Mouse (Mus musculus) midbrain, embryonic 10.5 days (tissue): ENCODE results near the gene Gfy. TPM values are rescaled to one million over a fixed set of nuclear protein-coding genes. Genes with fewer than 3 reads are reported as not detected.
A peak's percentile ranks its signal among the peaks of the same experiment; 100 is the strongest.

ENCODE experiments used
- DNase-seq: peaks from one replicate; pipeline ENCODE4 v3.0.0-alpha.2; 2017; ENCODE audit warnings: low spot score
- H3K27ac ChIP-seq: fragments of 300-500 bp; sonication (generic); replicated peaks from 2 replicates; pipeline ENCODE4 v1.5.1; 2016; ENCODE audit warnings: mild to moderate bottlenecking
- H3K27me3 ChIP-seq: fragments of 300-500 bp; sonication (generic); 2 replicates; pipeline ENCODE4 v1.6.1; 2016; ENCODE audit warnings: low read depth, mild to moderate bottlenecking; ENCODE audit not compliant: poor library complexity, severe bottlenecking
- H3K36me3 ChIP-seq: fragments of 300-500 bp; sonication (generic); 2 replicates; pipeline ENCODE4 v1.6.1; 2016; ENCODE audit warnings: mild to moderate bottlenecking, moderate library complexity
- H3K4me1 ChIP-seq: fragments of 300-500 bp; sonication (generic); 2 replicates; pipeline ENCODE4 v1.6.1; 2016
- H3K4me3 ChIP-seq: fragments of 300-500 bp; sonication (generic); 2 replicates; pipeline ENCODE4 v1.5.1; 2016; ENCODE audit warnings: mild to moderate bottlenecking, moderate library complexity
- H3K9me3 ChIP-seq: fragments of 300-500 bp; sonication (generic); replicated peaks from 2 replicates; pipeline ENCODE4 v1.6.1; 2016; ENCODE audit warnings: mild to moderate bottlenecking
- WGBS: fragments of 180-500 bp; shearing (Covaris S2); methylation state at CpG from one replicate; pipeline ENCODE4 v1.1.7; 2016; 5-methylcytosine and 5-hydroxymethylcytosine counted together
- polyA plus RNA-seq: library from polyadenylated mRNA; unstranded; fragments of >200 nt; fragmentation: Nextera tagmentation; extraction: Ambion mirVana; gene quantifications from 2 replicates; pipeline ENCODE4 v1.2.1, GENCODE M21; 2016

Gene Gfy
- not detected in 2 replicates for polyA plus RNA-seq

DNA sequence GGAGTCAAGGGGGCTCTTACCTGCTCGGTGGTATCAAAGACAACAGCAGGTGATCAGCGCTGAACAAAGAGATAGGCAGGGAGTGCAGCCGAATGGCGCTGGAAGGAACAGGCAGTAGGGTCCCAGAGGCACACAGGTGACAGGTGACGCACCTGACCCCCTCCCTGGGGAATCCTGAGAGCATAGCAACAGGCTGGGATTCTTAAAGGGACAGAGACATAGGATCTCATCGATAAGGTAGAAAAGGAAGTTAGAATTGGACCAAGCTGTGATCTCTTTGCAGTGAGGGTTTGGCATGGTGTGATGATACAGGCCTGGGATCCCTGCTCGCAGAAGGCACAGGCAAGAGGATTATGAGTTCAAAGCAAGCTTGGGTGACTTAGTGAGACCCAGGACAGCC, at the start of gene Gfy:
Gene Gfy, minus strand, starts transcription at position 101 of the 400 bp plus-strand sequence.
- Histone ChIP-seq H3K4me3 (no peak within 1 kb of the TSS), H3K36me3 (no peaks in the 10 kb centered on the region), H3K4me1 (peaks cover 46% of the 10 kb centered on the region), H3K27me3 (peaks cover 100% of the 10 kb centered on the region), H3K27ac (no peak within 1 kb of the TSS), H3K9me3 (no peaks in the 10 kb centered on the region)
- DNase-seq: no peak
- 33% methylated on average over 7 of the region's 7 CpGs for WGBS

DNA sequence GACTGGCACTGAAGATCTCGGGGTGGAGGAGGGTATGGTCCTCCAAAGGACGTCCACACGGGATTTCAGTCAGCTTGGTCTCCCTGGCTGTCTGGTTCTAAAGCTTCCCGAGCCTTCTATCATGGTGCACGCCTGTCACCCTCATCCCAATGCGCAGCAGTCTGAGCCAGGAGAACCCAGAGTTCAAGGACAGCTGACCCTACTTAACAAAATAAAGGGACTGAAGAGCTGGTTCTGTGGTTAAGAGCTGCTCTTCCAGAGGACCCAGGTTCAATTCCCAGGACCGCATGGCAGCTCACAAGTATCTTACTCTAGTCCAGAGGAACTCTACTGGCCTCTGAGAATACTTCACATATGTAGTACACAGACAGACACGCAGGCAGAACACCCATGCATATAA, 49.7 kb upstream of the Gfy start:
- no peak for DNase-seq
- H3K9me3 ChIP-seq: no peaks in the 10 kb centered on the region
- no peak overlapping the region for H3K4me3 ChIP-seq
- H3K27ac ChIP-seq: no peak overlapping the region
- peaks cover 21% of the 10 kb centered on the region for H3K4me1 ChIP-seq
- peaks cover 18% of the 10 kb centered on the region for H3K27me3 ChIP-seq
- WGBS: 92% methylated on average over 8 of the region's 8 CpGs
- peaks cover 99% of the 10 kb centered on the region for H3K36me3 ChIP-seq

DNA sequence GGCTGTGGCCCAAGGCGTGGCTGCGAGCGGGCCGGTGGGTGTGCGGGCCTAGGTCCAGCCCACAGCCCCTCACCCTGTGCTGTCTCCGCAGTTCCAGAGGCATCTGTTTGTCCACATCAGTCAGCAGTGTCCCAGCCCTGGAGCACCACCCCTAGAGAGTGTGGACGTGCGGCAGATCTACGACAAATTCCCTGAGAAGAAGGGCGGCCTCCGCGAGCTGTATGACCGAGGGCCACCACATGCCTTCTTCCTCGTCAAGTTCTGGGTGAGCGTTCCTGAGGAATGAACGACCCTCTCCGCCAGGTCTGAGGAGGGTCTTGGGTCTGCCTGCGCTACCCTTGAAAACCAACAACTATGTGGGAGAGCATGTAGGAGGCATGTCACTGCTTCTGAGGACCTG, 49.2 kb upstream of the Gfy start:
- DNase-seq: no peak
- Histone ChIP-seq H3K27me3 (peaks cover 16% of the 10 kb centered on the region), H3K27ac (no peak overlapping the region), H3K9me3 (no peaks in the 10 kb centered on the region), H3K36me3 (peaks cover 99% of the 10 kb centered on the region), H3K4me1 (peaks cover 16% of the 10 kb centered on the region), H3K4me3 (no peak overlapping the region)
- 95% methylated on average over 18 of the region's 18 CpGs for WGBS

DNA sequence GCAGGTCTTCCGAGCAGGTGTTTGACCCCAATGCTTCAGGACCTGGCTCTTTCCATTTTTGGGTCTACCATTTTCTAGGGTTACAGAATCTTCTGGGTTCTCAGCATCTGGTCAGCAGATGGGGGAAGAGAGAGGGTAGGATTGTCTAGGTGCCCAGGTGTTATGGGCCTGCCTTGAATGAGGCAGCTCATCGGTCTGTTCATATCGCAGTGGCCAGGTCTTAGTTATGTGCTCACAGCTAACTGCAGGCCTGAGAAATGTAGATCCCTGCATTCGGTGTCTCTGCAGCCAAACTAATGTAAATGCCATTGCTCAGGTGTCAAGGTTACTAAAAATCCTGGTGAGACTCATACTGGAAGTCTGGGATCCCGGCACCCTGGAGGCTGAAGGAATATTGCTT, 47.1 kb upstream of the Gfy start:
- Histone ChIP-seq H3K4me1 (peaks cover under 1% of the 10 kb centered on the region; the same call in 1 of the 2 replicates), H3K27me3 (no peaks in the 10 kb centered on the region), H3K27ac (no peak overlapping the region), H3K9me3 (no peaks in the 10 kb centered on the region), H3K36me3 (peaks cover 99% of the 10 kb centered on the region), H3K4me3 (no peak overlapping the region)
- DNase-seq: no peak
- 94% methylated on average over 5 of the region's 5 CpGs for WGBS

DNA sequence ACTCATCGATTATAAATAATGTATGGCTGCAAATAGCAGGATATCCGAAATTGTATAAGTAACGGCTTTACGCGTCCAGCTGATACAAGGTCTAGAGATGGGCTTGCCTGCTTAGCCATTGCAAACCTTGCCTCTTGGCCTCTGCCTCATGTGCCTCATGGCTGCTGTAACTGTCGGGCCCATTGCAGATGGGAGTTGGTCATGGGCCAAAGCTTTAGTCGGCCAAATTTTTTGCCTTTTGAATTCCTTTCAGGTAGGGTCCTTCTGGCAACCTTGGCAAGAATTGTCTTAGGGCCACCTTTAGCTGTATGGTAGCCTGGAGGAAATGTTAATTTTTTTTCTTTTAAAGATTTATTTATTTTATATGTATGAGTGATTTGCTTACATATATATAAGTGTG, 45.5 kb upstream of the Gfy start:
- peaks cover 15% of the 10 kb centered on the region for H3K4me1 ChIP-seq
- H3K4me3 ChIP-seq: no peak overlapping the region
- H3K9me3 ChIP-seq: no peaks in the 10 kb centered on the region
- 96% methylated on average over 7 of the region's 7 CpGs for WGBS
- H3K36me3 ChIP-seq: peaks cover 100% of the 10 kb centered on the region
- no peak for DNase-seq
- H3K27ac ChIP-seq: no peak overlapping the region
- H3K27me3 ChIP-seq: no peaks in the 10 kb centered on the region

DNA sequence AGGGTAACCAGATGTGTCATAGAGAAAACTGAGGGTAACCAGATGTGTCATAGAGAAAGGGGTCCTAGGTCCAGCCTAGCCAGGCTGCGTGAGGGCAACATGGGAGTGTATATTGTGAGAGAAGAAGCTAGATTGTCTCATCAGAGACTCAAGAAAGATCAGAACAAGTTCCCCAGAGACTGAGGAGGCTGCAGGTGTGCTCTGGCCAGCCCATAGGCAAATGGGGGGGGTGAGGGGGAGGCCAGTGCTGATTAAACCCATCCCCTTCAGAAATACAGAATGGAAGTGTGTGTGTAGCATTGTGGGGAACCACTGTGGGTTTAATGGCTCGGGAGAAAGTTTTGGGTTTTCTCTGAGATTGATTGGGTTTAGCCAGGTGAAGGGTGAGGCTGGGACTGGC, 42.3 kb upstream of the Gfy start:
- no peak overlapping the region for H3K27ac ChIP-seq
- no peaks in the 10 kb centered on the region for H3K27me3 ChIP-seq
- no peaks in the 10 kb centered on the region for H3K9me3 ChIP-seq
- no peak for DNase-seq
- no peak overlapping the region for H3K4me3 ChIP-seq
- H3K4me1 ChIP-seq: peaks cover 46% of the 10 kb centered on the region
- peaks cover 98% of the 10 kb centered on the region for H3K36me3 ChIP-seq
- WGBS: 88% methylated on average over 2 of the region's 2 CpGs

DNA sequence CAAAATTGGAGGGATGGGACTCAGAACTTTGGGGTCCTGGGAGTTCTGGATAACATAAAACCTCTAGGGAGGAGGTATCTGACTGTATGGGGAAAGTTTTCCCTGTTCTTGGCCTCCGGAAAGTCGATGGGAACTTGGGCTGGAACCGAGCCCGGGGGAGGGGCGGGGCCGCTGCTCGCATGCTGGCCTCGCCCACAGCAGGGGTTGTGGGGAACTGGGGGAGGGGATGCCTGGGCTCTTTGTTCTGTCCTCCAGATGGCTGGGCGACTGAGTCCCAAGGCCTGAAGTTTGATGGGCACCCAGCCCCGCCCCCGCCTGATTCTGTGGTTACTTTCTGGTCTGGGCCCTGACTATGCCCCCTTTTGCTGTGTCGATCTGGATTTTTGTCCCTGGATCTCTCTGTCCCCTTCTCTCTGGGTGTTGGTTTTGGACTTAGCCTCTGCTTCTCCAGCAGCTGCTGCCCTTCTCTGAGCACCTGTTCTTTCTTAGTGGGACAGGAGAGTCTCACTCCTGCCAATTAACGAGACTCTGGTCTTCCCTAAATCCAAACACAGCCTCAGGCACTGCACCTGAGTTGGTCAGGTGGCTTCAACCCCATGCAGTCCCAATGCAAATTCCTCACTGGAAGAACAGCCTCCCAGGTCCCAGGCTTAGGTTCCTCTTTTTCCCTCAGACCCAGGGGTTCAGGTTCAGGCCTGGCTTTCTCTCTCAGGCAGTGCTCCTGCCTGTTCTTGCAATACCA, 37.2 kb upstream of the Gfy start:
- Histone ChIP-seq H3K4me3 (peak overlapping the region; percentile 95), H3K27ac (peak overlapping the region; percentile 100), H3K27me3 (peaks cover 25% of the 10 kb centered on the region), H3K9me3 (no peaks in the 10 kb centered on the region), H3K4me1 (peaks cover 69% of the 10 kb centered on the region), H3K36me3 (peaks cover 47% of the 10 kb centered on the region)
- DNase-seq: peak; percentile 94
- WGBS: under 1% methylated on average over 13 of the region's 13 CpGs

DNA sequence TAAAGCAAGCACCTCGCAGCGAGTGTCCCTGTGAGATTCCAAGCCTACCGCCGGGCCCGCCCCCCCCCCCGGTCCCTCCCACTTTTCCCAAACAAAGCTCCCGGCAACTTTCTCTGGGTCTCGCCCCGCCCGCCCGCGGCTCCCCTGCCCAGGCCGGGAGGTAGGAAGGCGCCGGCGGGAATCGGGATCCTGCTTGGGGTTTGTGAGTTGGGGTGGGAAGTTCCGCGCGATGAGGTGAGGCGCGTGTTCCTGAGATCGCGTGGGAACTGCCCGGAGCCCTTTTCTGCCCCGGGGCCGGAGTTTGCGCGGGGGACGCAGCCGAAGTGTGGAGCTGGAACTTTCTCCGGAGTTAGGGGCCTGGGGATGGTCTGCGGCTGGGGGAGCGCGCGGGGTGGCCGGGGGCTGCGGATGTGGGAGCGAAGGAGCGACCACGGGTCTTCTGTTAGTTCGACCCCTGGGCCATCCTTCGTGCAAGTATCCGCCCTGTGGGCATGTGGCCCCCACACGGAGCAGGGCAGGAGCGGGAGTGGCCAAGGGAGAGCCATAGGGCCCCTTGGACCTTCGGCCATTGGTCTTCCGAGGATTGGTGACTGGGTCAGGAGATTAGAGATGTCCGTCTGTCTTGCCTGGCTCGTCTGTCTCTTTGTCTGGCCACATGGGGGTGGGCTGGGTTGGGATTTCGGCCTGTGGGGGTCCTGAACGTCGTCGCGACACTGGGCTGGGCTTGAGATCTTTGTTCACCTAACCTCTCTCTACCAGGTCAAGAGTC, 36.5 kb upstream of the Gfy start, which contains the start of gene Tead2:
Gene Tead2, plus strand, starts transcription at position 81 of the 769 bp plus-strand sequence.
- Histone ChIP-seq H3K27me3 (peaks cover 33% of the 10 kb centered on the region), H3K9me3 (no peaks in the 10 kb centered on the region), H3K4me1 (peaks cover 66% of the 10 kb centered on the region), H3K36me3 (peaks cover 40% of the 10 kb centered on the region), H3K4me3 (peak within 1 kb of the TSS; percentile 95), H3K27ac (peak within 1 kb of the TSS; percentile 100)
- WGBS: under 1% methylated on average over 55 of the region's 55 CpGs
- DNase-seq: peak; percentile 85

DNA sequence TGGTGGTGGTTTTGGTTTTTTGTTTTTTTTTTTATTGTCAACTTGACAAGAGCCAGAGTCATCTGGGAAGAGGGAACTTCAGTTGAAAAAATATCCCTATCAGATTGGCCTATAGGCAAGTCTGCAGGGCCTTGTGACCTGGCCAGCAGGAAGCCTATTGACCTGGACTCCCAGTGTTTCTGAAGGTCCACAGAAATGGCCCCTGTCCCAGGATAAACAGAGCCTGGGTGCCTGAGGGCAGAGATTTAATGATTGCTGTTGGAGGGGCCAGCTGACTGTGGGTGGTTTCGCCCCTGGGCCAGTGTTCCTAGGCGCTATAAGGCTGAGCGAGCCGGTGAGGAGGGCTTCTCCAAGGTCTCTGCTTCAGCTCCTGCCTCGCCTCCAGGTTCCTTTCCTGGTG, 34.3 kb upstream of the Gfy start:
- no peak for DNase-seq
- 70% methylated on average over 5 of the region's 5 CpGs for WGBS
- Histone ChIP-seq H3K4me3 (no peak overlapping the region), H3K27me3 (peaks cover 51% of the 10 kb centered on the region), H3K9me3 (no peaks in the 10 kb centered on the region), H3K27ac (no peak overlapping the region), H3K36me3 (peaks cover 18% of the 10 kb centered on the region), H3K4me1 (peaks cover 45% of the 10 kb centered on the region)

DNA sequence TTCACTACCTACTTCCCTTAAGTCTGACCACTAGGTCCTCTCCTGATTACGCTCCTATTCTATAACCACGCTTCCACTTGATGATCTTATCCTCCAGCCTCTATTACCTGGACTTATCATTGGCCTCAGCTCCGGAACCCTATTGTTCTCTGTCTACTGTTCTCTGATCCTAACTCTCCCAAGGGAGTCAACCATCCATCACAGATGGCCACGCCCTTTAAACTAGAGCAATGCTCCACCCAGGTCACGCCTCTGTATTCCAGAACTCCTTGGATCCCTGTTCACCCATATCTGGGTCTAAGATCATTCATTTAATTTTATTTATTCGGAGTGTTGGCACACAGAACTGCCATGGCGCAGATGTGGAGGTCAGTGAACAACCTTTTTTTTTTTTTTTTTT, 33.0 kb upstream of the Gfy start:
- H3K4me3 ChIP-seq: no peak overlapping the region; the same call in 1 of the 2 replicates
- H3K9me3 ChIP-seq: no peaks in the 10 kb centered on the region; the same call in 1 of the 2 replicates
- peaks cover 5% of the 10 kb centered on the region for H3K36me3 ChIP-seq
- H3K27ac ChIP-seq: no peak overlapping the region
- H3K4me1 ChIP-seq: peaks cover 31% of the 10 kb centered on the region
- 71% methylated on average over 7 of the region's 7 CpGs for WGBS
- peaks cover 51% of the 10 kb centered on the region for H3K27me3 ChIP-seq
- DNase-seq: no peak

DNA sequence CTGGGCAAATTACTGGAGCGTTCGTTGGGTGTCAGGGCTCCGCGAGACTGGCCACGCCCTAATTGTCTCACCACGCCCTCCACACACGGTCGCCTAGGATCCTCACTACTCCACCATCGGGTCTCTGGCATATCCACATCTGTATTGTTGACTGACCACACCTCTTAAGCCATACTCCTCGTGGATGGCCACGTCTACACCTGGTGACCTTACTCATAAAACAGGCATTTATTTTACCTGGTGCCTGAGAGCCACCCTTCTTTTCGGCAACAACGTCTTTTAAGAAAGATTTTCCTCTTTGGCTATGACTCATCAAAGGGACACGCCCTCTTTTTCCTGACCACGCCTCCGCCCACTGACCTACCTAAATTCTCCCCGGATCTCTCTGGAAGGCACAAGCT, 32.5 kb upstream of the Gfy start, which contains the start of gene Dkkl1:
Gene Dkkl1, minus strand, starts transcription at position 297 of the 401 bp plus-strand sequence.
- Histone ChIP-seq H3K4me3 (peak within 1 kb of the TSS; percentile 20), H3K27ac (no peak within 1 kb of the TSS), H3K4me1 (peaks cover 26% of the 10 kb centered on the region), H3K36me3 (no peaks in the 10 kb centered on the region), H3K9me3 (no peaks in the 10 kb centered on the region; the same call in 1 of the 2 replicates), H3K27me3 (peaks cover 51% of the 10 kb centered on the region)
- WGBS: 10% methylated on average over 17 of the region's 17 CpGs
- DNase-seq: no peak

DNA sequence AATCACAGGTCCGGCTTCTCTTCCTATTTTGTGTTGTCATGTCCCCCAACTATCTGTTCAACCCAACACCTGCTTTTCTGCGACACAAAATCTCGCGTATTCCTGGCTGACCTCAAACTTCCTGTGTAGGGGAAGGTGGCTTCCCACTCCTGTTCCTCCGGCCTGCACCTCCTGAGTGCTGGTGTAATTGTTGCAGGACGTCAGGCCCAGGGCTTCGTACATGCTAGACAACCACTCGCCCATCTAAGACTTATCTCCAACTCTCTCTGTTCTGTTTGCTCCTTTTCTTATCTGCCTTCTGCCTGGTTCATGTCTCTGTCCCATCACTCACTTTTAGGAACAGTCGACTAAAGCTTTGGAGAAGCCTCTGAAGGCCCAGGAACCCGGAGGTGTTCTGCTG, 31.7 kb upstream of the Gfy start:
- no peak for DNase-seq
- 79% methylated on average over 10 of the region's 10 CpGs for WGBS
- no peak overlapping the region for H3K27ac ChIP-seq
- no peaks in the 10 kb centered on the region for H3K36me3 ChIP-seq
- peaks cover 51% of the 10 kb centered on the region for H3K27me3 ChIP-seq
- H3K9me3 ChIP-seq: no peaks in the 10 kb centered on the region; the same call in 1 of the 2 replicates
- H3K4me1 ChIP-seq: peaks cover 21% of the 10 kb centered on the region
- no peak overlapping the region for H3K4me3 ChIP-seq

DNA sequence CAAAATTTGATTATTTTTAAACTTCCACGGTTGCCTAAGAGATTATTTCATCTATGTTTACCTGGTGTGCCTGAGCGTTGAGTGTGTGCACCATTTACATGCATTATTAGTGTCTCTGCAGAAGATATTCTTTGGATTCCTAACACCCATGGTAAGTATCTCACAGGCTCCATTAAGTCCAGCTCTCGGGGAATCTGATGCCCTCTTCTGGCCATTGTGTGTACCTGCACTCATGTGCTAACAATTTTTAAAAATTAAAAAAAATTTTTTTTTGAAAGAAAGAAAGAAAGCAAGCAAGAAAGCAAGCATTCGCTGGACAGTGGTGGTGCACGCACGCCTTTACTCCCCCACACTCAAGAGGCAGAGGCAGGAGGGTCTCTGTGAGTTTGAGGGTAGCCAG, 28.9 kb upstream of the Gfy start:
- H3K27me3 ChIP-seq: peaks cover 52% of the 10 kb centered on the region
- WGBS: 77% methylated on average over 6 of the region's 6 CpGs
- DNase-seq: no peak
- no peak overlapping the region for H3K4me3 ChIP-seq
- H3K9me3 ChIP-seq: no peaks in the 10 kb centered on the region; the same call in 1 of the 2 replicates
- H3K36me3 ChIP-seq: no peaks in the 10 kb centered on the region
- H3K27ac ChIP-seq: no peak overlapping the region
- peaks cover 16% of the 10 kb centered on the region for H3K4me1 ChIP-seq
